Mouse (Mus musculus): Measurements from ENCODE around the gene Itih3. TPM values are rescaled to one million over a fixed set of nuclear protein-coding genes. Genes with fewer than 3 reads are reported as not detected.

Itih3 gene
- total RNA-seq, 1 experiment from 2014 or later, result 111 TPM

- no peak for DNase-seq
These were observed 62.0 kb downstream of the Itih3 start for GRCm38 (mm10) chr14:30861421-30862125.

Other genes with a start within 250 kb of the Itih3 start
- gene Sfmbt1, start 208.9 kb downstream of the Itih3 start, total RNA-seq (2021), result 27.0 and 28.3 TPM in 2 replicates
- gene Tmem110, start 98.2 kb downstream of the Itih3 start, total RNA-seq (2021), result 18.1 and 19.3 TPM in 2 replicates
- gene Mustn1, start 44.6 kb downstream of the Itih3 start, total RNA-seq (2021), result 4.4 and 6.2 TPM in 2 replicates
- gene Itih4, start 37.3 kb downstream of the Itih3 start, total RNA-seq (2021), result 17.0 and 261 TPM in 2 replicates
- 4.1 and 73.6 TPM in 2 replicates for gene Itih1, start 19.5 kb upstream of the Itih3 start, total RNA-seq (2021)
- gene Nek4, start 27.6 kb upstream of the Itih3 start, total RNA-seq (2021), result 9.4 and 12.0 TPM in 2 replicates
- gene Glt8d1, start 77.6 kb upstream of the Itih3 start, total RNA-seq (2021), result 35.3 and 42.0 TPM in 2 replicates
- 221 and 225 TPM in 2 replicates for gene Spcs1, start 77.9 kb upstream of the Itih3 start, total RNA-seq (2021)
- 59.7 and 59.9 TPM in 2 replicates for gene Pbrm1, start 95.4 kb upstream of the Itih3 start, total RNA-seq (2021)
- 87.7 and 93.9 TPM in 2 replicates for gene Gnl3, start 95.4 kb upstream of the Itih3 start, total RNA-seq (2021)
- 75.2 and 104 TPM in 2 replicates for gene Smim4, start 205.2 kb upstream of the Itih3 start, total RNA-seq (2021)
- gene Nt5dc2, start 207.3 kb upstream of the Itih3 start, total RNA-seq (2021), result 48.5 and 57.7 TPM in 2 replicates
- gene Stab1, start 244.9 kb upstream of the Itih3 start, total RNA-seq (2021), result 74.4 and 78.6 TPM in 2 replicates